Mouse (Mus musculus) adrenal gland, postnatal 14 days (tissue): ENCODE results near the gene Lamb2. TPM values are rescaled to one million over a fixed set of nuclear protein-coding genes. Genes with fewer than 3 reads are reported as not detected.

ENCODE experiments used
- total RNA-seq: library from RNA; stranded (reverse); gene quantifications from 2 replicates; pipeline ENCODE4 v1.2.3, GENCODE M21; 2021

Gene Lamb2
- total RNA-seq, 1 experiment from 2014 or later, result 124 TPM

Other genes starting within 250 kb of the Lamb2 start
- gene Dag1, start 215.8 kb upstream of the Lamb2 start, total RNA-seq, result 156 and 176 TPM in 2 replicates
- 16.9 and 21.2 TPM in 2 replicates for gene Nicn1, start 189.3 kb upstream of the Lamb2 start, total RNA-seq
- 6.8 and 13.2 TPM in 2 replicates for gene Amt, start 182.9 kb upstream of the Lamb2 start, total RNA-seq
- 359 and 362 TPM in 2 replicates for gene Rhoa, start 173.6 kb upstream of the Lamb2 start, total RNA-seq
- 30.4 and 34.1 TPM in 2 replicates for gene Tcta, start 173.6 kb upstream of the Lamb2 start, total RNA-seq
- gene Gpx1, start 140.8 kb upstream of the Lamb2 start, total RNA-seq, result 551 and 754 TPM in 2 replicates
- 101 and 117 TPM in 2 replicates for gene Usp4, start 131.9 kb upstream of the Lamb2 start, total RNA-seq
- 0.74 and 1.4 TPM in 2 replicates for gene 1700102P08Rik, start 86.9 kb upstream of the Lamb2 start, total RNA-seq
- gene Ccdc36, start 51.3 kb upstream of the Lamb2 start, total RNA-seq, result not detected in 2 replicates
- not detected in 2 replicates for gene BC048562, start 43.3 kb upstream of the Lamb2 start, total RNA-seq
- gene Ccdc71, start 19.2 kb upstream of the Lamb2 start, total RNA-seq, result 35.1 and 36.4 TPM in 2 replicates
- gene Klhdc8b, start 18.2 kb upstream of the Lamb2 start, total RNA-seq, result 29.7 and 30.9 TPM in 2 replicates
- gene Usp19, start 10.9 kb downstream of the Lamb2 start, total RNA-seq, result 163 and 175 TPM in 2 replicates
- 179 and 190 TPM in 2 replicates for gene Qars, start 28.0 kb downstream of the Lamb2 start, total RNA-seq
- gene Qrich1, start 37.1 kb downstream of the Lamb2 start, total RNA-seq, result 114 and 125 TPM in 2 replicates
- 99.2 and 110 TPM in 2 replicates for gene Impdh2, start 80.5 kb downstream of the Lamb2 start, total RNA-seq
- 55.5 and 67.2 TPM in 2 replicates for gene Ndufaf3, start 87.7 kb downstream of the Lamb2 start, total RNA-seq
- 48.8 and 51.5 TPM in 2 replicates for gene Dalrd3, start 90.2 kb downstream of the Lamb2 start, total RNA-seq
- gene Wdr6, start 99.0 kb downstream of the Lamb2 start, total RNA-seq, result 91.0 and 102 TPM in 2 replicates
- gene P4htm, start 117.9 kb downstream of the Lamb2 start, total RNA-seq, result 4.7 and 7.7 TPM in 2 replicates
- gene Arih2, start 169.7 kb downstream of the Lamb2 start, total RNA-seq, result 59.7 and 61.3 TPM in 2 replicates
- 334 and 350 TPM in 2 replicates for gene Slc25a20, start 182.4 kb downstream of the Lamb2 start, total RNA-seq
- 36.3 and 37.4 TPM in 2 replicates for gene Prkar2a, start 209.6 kb downstream of the Lamb2 start, total RNA-seq